Mouse (Mus musculus) liver, embryonic 11.5 days (tissue): ENCODE results near the gene Sox12. TPM values are rescaled to one million over a fixed set of nuclear protein-coding genes. Genes with fewer than 3 reads are reported as not detected.
"Not testable (repeated sequence)": the region's sequence is repeated elsewhere in the genome, so short reads cannot be mapped to it uniquely, and the experiment has no call there.

ENCODE experiments used
- ATAC-seq: fragments of 200-750 bp; cut with Nextera tagmentation; replicated peaks from 2 replicates; pipeline ENCODE4 v1.8.0; 2017; ENCODE audit warnings: moderate number of reproducible peaks, mild to moderate bottlenecking, moderate TSS enrichment, moderate library complexity; ENCODE audit not compliant: low FRiP score
- DNase-seq: peaks from one replicate; pipeline ENCODE4 v3.0.0-alpha.2; 2017; ENCODE audit warnings: low spot score
- H3K27ac ChIP-seq: fragments of 300-500 bp; sonication (generic); 2 replicates; pipeline ENCODE4 v1.5.1; 2014; ENCODE audit warnings: mild to moderate bottlenecking, low read depth, low read length, control low read depth
- H3K27me3 ChIP-seq: fragments of 300-500 bp; sonication (generic); replicated peaks from 2 replicates; pipeline ENCODE4 v1.6.1; 2014; ENCODE audit warnings: low read length, mixed read lengths; ENCODE audit not compliant: control insufficient read depth, insufficient read depth
- H3K36me3 ChIP-seq: fragments of 300-500 bp; sonication (generic); 2 replicates; pipeline ENCODE4 v1.6.1; 2014; ENCODE audit warnings: mild to moderate bottlenecking, low read length, moderate library complexity, mixed read lengths; ENCODE audit not compliant: control insufficient read depth, insufficient read depth
- H3K4me1 ChIP-seq: fragments of 300-500 bp; sonication (generic); replicated peaks from 2 replicates; pipeline ENCODE4 v1.6.1; 2014; ENCODE audit warnings: low read length, mixed read lengths; ENCODE audit not compliant: control insufficient read depth, insufficient read depth
- H3K4me2 ChIP-seq: fragments of 300-500 bp; sonication (generic); 2 replicates; pipeline ENCODE4 v1.6.1; 2014; ENCODE audit warnings: mild to moderate bottlenecking, control low read depth, moderate library complexity
- H3K4me3 ChIP-seq: fragments of 300-500 bp; sonication (generic); 2 replicates; pipeline ENCODE4 v1.5.1; 2014; ENCODE audit warnings: low read depth, low read length, control low read depth
- H3K9ac ChIP-seq: fragments of 300-500 bp; sonication (generic); 2 replicates; pipeline ENCODE4 v1.6.1; 2014; ENCODE audit warnings: low read depth, low read length, control low read depth
- H3K9me3 ChIP-seq: fragments of 300-500 bp; sonication (generic); 2 replicates; pipeline ENCODE4 v1.6.1; 2016; ENCODE audit warnings: low read length, inconsistent platforms, mixed read lengths; ENCODE audit not compliant: control insufficient read depth
- WGBS: fragments of 180-500 bp; shearing (Covaris S2); extraction: QIAGEN DNeasy Blood & Tissue Kit; methylation state at CpG from one replicate; pipeline ENCODE4 v1.1.7; 2014; 5-methylcytosine and 5-hydroxymethylcytosine counted together
- polyA plus RNA-seq: library from polyadenylated mRNA; unstranded; fragments of >200 nt; fragmentation: Nextera tagmentation; extraction: Ambion mirVana; gene quantifications from 2 replicates; pipeline ENCODE4 v1.2.1, GENCODE M21; 2014

The Sox12 gene
- polyA plus RNA-seq, 1 experiment from 2014 or later: 9.8 TPM

DNA sequence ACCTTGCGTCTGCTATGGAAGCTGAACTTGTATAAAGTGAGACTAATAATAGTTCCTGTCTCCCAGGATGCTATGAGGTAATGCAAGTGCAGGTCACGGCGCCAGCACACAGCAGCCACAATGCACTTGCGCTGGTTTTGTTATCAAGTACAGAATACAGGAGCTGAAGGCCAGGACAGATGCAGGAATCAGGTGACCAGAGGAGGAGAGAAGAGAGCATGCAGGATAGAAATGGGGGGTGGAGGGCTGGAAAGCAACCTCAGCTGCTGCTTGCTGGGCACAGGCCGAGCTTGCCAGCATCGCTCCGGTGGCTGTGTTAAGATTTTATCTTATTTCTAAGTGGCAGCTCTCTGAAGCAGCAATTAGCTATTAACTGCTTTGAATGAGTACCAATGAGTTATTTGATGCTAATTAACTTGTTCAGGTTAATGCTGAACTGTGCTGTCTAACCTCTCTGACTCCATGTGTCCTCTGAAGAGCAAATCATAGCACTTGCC is 38.6 kb upstream of the Sox12 start:
- no peak overlapping the region for H3K27ac ChIP-seq
- H3K27me3 ChIP-seq: no peaks in the 10 kb centered on the region; the same call in 1 of the 2 replicates
- 57% methylated on average over 7 of the region's 7 CpGs for WGBS
- no peak overlapping the region for H3K4me3 ChIP-seq
- no peaks in the 10 kb centered on the region for H3K36me3 ChIP-seq
- DNase-seq: no peak
- no peak overlapping the region for H3K4me2 ChIP-seq
- H3K4me1 ChIP-seq: peaks cover 14% of the 10 kb centered on the region
- ATAC-seq: no peak
- no peak overlapping the region for H3K9ac ChIP-seq
- no peaks in the 10 kb centered on the region for H3K9me3 ChIP-seq

DNA sequence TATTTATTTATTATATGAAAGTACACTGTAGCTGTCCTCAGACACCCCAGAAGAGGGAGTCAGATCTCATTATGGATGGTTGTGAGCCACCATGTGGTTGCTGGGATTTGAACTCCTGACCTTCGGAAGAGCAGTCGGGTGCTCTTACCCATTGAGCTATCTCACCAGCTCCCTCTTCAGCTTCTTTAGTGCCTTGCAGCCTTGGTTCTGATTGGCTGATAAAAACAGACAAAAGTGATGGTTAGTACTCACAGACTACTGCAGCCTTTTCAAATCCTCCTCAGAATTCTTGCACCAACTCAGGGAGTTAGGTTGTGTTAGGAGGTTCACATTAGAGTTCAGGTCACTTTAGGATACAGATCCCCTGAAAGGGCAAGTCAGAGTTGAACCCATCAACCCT is 30.6 kb upstream of the Sox12 start:
- not testable (repeated sequence) for H3K27me3 ChIP-seq, H3K9me3 ChIP-seq, H3K27ac ChIP-seq, H3K4me3 ChIP-seq, H3K9ac ChIP-seq, H3K4me2 ChIP-seq, H3K36me3 ChIP-seq, DNase-seq, H3K4me1 ChIP-seq, ATAC-seq
- WGBS: 79% methylated on average over 2 of the region's 2 CpGs

DNA sequence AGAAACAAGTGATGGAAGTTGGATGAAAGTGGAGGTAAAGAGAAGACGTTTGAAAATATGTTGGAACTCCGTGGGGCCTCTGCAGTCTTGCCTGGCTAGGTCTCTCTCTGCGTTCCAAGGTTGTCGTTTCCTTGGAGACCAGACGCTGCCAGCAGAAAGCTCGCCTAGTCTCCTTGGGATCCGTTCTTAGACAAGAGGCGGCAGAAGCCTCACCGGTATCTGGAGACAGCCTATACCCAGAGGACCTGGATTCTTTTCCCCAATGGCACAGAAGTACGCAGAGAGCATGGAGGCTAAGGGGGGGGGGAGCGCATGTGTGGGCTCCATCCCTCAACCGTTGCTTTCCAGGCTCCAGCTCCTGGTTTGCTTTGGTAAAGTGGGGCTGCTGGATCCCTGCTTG is 29.6 kb upstream of the Sox12 start:
- Histone ChIP-seq H3K9ac (no peak overlapping the region), H3K27me3 (no peaks in the 10 kb centered on the region; the same call in 1 of the 2 replicates), H3K27ac (no peak overlapping the region), H3K36me3 (no peaks in the 10 kb centered on the region), H3K4me2 (peak overlapping the region; percentile 23), H3K4me3 (no peak overlapping the region), H3K4me1 (no peaks in the 10 kb centered on the region), H3K9me3 (no peaks in the 10 kb centered on the region)
- ATAC-seq (no peak), DNase-seq (no peak)
- 27% methylated on average over 12 of the region's 12 CpGs for WGBS

- no peaks in the 10 kb centered on the region for H3K27me3 ChIP-seq
- H3K4me1 ChIP-seq: peaks cover 19% of the 10 kb centered on the region
- ATAC-seq: no peak
- H3K9me3 ChIP-seq: peaks cover 6% of the 10 kb centered on the region; the same call in 1 of the 2 replicates
- H3K4me3 ChIP-seq: peak overlapping the region; percentile 86; the same call in 1 of the 2 replicates
- peak overlapping the region; percentile 96; the same call in 1 of the 2 replicates for H3K27ac ChIP-seq
- H3K9ac ChIP-seq: no peak overlapping the region
- peaks cover 4% of the 10 kb centered on the region; the same call in 1 of the 2 replicates for H3K36me3 ChIP-seq
- DNase-seq: no peak
- WGBS: 96% methylated on average over 3 of the region's 3 CpGs
- peak overlapping the region; percentile 92; the same call in 1 of the 2 replicates for H3K4me2 ChIP-seq
These were observed 17.9 kb upstream of the Sox12 start for GRCm38 (mm10) chr2:152415786-152416185.

DNA sequence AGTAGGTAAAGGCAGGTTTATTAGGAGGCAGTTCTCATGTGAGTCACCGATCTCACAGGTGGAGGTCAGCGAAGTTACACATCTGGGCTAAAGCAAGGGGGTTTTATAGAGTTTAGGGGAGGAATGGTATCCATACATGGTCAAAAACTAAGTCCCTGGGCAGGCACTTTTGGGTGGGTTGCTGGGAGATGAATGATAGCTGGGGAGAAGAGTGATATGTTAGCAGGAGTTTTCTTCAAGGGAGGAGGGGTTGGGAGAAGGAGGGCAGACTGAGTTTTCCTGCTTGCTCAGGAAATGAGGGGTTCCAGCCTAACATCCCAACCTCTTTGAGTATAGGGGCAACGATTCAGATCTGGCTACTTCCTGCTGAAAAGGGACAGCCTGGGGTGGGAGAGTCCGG is 17.4 kb upstream of the Sox12 start, which contains the start of gene 6820408C15Rik:
Gene 6820408C15Rik (plus strand): TSS at position 301 of the 400 bp plus-strand sequence.
- no peak for DNase-seq
- Histone ChIP-seq H3K4me3 (peak within 1 kb of the TSS; percentile 86), H3K27ac (peak within 1 kb of the TSS; percentile 96), H3K36me3 (peaks cover 4% of the 10 kb centered on the region; the same call in 1 of the 2 replicates), H3K9me3 (peaks cover 6% of the 10 kb centered on the region; the same call in 1 of the 2 replicates), H3K27me3 (no peaks in the 10 kb centered on the region), H3K4me2 (peak within 1 kb of the TSS; percentile 92), H3K4me1 (peaks cover 24% of the 10 kb centered on the region), H3K9ac (peak within 1 kb of the TSS; percentile 99)
- WGBS: 28% methylated on average over 4 of the region's 4 CpGs
- 0 out of 2 replicates have a peak, but pooled peaks have one; percentile 0 for ATAC-seq

- H3K27me3 ChIP-seq: no peaks in the 10 kb centered on the region
- ATAC-seq (peak; percentile 79), DNase-seq (peak; percentile 88)
- H3K9me3 ChIP-seq: peaks cover 6% of the 10 kb centered on the region; the same call in 1 of the 2 replicates
- peaks cover 4% of the 10 kb centered on the region; the same call in 1 of the 2 replicates for H3K36me3 ChIP-seq
- under 1% methylated on average over 65 of the region's 65 CpGs for WGBS
- H3K4me1 ChIP-seq: peaks cover 27% of the 10 kb centered on the region
- peak within 1 kb of the TSS; percentile 99 for H3K9ac ChIP-seq
- H3K27ac ChIP-seq: peak within 1 kb of the TSS; percentile 96
- peak within 1 kb of the TSS; percentile 92 for H3K4me2 ChIP-seq
- H3K4me3 ChIP-seq: peak within 1 kb of the TSS; percentile 86
These were observed 16.8 kb upstream of the Sox12 start, which contains the start of gene Zcchc3 for GRCm38 (mm10) chr2:152414591-152415165. Gene Zcchc3 (minus strand): TSS chr2:152415027.

GRCm38 (mm10) chr2:152413765-152414584 is 16.1 kb upstream of the Sox12 start:
- ATAC-seq (peak; percentile 27), DNase-seq (peak; percentile 70)
- Histone ChIP-seq H3K9ac (peak overlapping the region; percentile 99), H3K36me3 (peaks cover 4% of the 10 kb centered on the region; the same call in 1 of the 2 replicates), H3K9me3 (peaks cover 6% of the 10 kb centered on the region; the same call in 1 of the 2 replicates), H3K4me2 (peak overlapping the region; percentile 92), H3K27ac (peak overlapping the region; percentile 96), H3K4me3 (peak overlapping the region; percentile 86), H3K27me3 (no peaks in the 10 kb centered on the region), H3K4me1 (peaks cover 27% of the 10 kb centered on the region)
- WGBS: under 1% methylated on average over 86 of the region's 86 CpGs

DNA sequence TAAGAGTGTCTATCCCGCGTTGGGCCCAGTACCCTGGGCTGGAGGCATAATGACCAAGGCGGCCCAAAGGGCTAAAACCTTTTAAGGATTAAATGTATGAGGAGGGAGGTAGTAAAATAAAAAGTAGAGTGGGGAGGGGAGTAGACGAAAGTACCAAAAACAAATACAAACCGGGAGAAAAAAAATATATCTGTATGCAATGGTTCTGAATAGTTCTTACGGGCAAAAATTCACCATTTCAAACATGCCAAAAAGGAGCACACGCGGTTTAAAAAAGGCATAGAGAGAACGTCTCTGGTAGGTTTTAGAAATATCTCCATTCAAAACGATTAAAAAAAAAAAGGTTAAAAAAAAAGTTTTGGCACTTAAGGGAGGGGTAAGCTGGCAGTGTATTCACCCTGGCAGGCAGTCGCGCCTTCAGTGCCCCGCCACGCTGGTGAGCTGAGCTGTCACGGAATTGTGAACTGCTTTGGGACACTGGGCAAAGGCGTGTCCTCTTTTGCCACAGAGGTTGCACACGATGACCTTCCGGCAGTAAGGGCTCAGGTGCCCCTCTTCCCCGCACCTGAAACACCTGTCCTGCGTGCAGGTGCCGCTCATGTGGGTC is 15.4 kb upstream of the Sox12 start:
- 2% methylated on average over 21 of the region's 21 CpGs for WGBS
- H3K4me3 ChIP-seq: peak overlapping the region; percentile 86
- H3K9me3 ChIP-seq: peaks cover 6% of the 10 kb centered on the region; the same call in 1 of the 2 replicates
- DNase-seq (no peak), ATAC-seq (peak; percentile 16; the same call in 1 of the 2 replicates)
- H3K9ac ChIP-seq: peak overlapping the region; percentile 99
- peak overlapping the region; percentile 92 for H3K4me2 ChIP-seq
- peaks cover 4% of the 10 kb centered on the region; the same call in 1 of the 2 replicates for H3K36me3 ChIP-seq
- peak overlapping the region; percentile 96 for H3K27ac ChIP-seq
- H3K27me3 ChIP-seq: no peaks in the 10 kb centered on the region
- peaks cover 27% of the 10 kb centered on the region for H3K4me1 ChIP-seq
